ENCODE assay signal across 9 mouse cellular contexts in the genomic region with DNA sequence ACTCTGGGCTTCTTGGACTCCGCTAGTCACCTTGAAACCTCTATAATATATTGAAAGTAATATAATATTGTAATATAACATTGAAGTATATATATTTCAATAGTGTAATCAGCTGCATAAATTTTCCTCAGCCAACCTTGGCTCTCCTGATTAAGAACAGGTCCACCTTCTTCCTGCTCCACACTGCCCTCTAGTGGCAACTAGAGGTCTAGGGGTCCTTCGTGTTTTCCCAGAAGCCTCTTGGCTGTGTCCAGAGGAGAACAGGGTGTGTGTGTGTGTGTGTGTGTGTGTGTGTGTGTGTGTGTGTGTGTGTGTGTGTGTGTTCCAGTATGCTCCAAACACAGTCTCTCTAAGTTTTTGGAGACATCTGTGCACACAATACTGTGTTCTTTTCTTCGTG. TPM values are rescaled to one million over a fixed set of nuclear protein-coding genes. Genes with fewer than 3 reads are reported as not detected.
A peak's percentile ranks its signal among the peaks of the same experiment; 100 is the strongest.
DNase-seq lines count a peak whose midpoint lies in the region; ATAC-seq and TF ChIP-seq lines count a peak whose summit lies in the region.
"Had no signal": no experiment of that assay in that cellular context is flagged by ENCODE, and none has a peak within 500 bp of the region (broad histone marks: within the 10 kb centered on the region; RNA-seq: fewer than 3 reads in every experiment).

No protein-coding gene starts in this region.

- H3K4me2 ChIP-seq in forebrain, embryonic 15.5 days (replicated peaks), result no peak overlapping the region
- H3K4me2 ChIP-seq in heart, postnatal 0 days (ENCODE audit: low read depth, low read length), result no peak overlapping the region
- H3K4me2 ChIP-seq in midbrain, embryonic 13.5 days (replicated peaks), result no peak overlapping the region
- H3K4me2 ChIP-seq: limb, embryonic 15.5 days had no signal

- WGBS in forebrain, embryonic 10.5 days, result 48% methylated on average over 3 of the region's 3 CpGs
- WGBS in forebrain, embryonic 15.5 days, result 42% methylated on average over 3 of the region's 3 CpGs
- WGBS in heart, postnatal 0 days, result 47% methylated on average over 3 of the region's 3 CpGs
- WGBS in midbrain, embryonic 13.5 days, result 48% methylated on average over 3 of the region's 3 CpGs
- 61% methylated on average over 3 of the region's 3 CpGs for WGBS in spleen, adult 2 months

- H3K4me3 ChIP-seq in forebrain, embryonic 10.5 days, result no peak overlapping the region
- H3K4me3 ChIP-seq in forebrain, embryonic 15.5 days, result no peak overlapping the region
- H3K4me3 ChIP-seq in heart, postnatal 0 days (ENCODE audit: low read depth, low read length), result no peak overlapping the region
- no peak overlapping the region for H3K4me3 ChIP-seq in midbrain, embryonic 13.5 days (replicated peaks)
- no peak overlapping the region for H3K4me3 ChIP-seq in spleen, adult 2 months (ENCODE audit: extremely low read depth, insufficient read depth, insufficient read length)
- H3K4me3 ChIP-seq: limb, embryonic 15.5 days had no signal

- TF ChIP-seq POLR2A in spleen, adult 2 months (IDR thresholded peaks at IDR 0.05; ENCODE audit: low read depth, low read length), result no peak

- H3K27me3 ChIP-seq in forebrain, embryonic 10.5 days (ENCODE audit: poor library complexity, severe bottlenecking), result peaks cover 26% of the 10 kb centered on the region
- H3K27me3 ChIP-seq in forebrain, embryonic 15.5 days, result no peaks in the 10 kb centered on the region
- H3K27me3 ChIP-seq in heart, postnatal 0 days (ENCODE audit: control insufficient read depth, insufficient read depth, low read length), result no peaks in the 10 kb centered on the region
- peaks cover 4% of the 10 kb centered on the region; the same call in 1 of the 2 replicates for H3K27me3 ChIP-seq in midbrain, embryonic 13.5 days
- no peaks in the 10 kb centered on the region for H3K27me3 ChIP-seq in spleen, adult 2 months (ENCODE audit: control insufficient read depth, insufficient read depth, low read length)
- H3K27me3 ChIP-seq: limb, embryonic 15.5 days had no signal

- H3K4me1 ChIP-seq in forebrain, embryonic 10.5 days, result peaks cover 21% of the 10 kb centered on the region
- no peaks in the 10 kb centered on the region for H3K4me1 ChIP-seq in forebrain, embryonic 15.5 days
- peaks cover 13% of the 10 kb centered on the region for H3K4me1 ChIP-seq in heart, postnatal 0 days (ENCODE audit: control insufficient read depth, insufficient read depth)
- H3K4me1 ChIP-seq in midbrain, embryonic 13.5 days (replicated peaks), result peaks cover 4% of the 10 kb centered on the region; the same call in 1 of the 2 replicates
- peaks cover 4% of the 10 kb centered on the region; the same call in 1 of the 2 replicates for H3K4me1 ChIP-seq in spleen, adult 2 months (ENCODE audit: control insufficient read depth, insufficient read depth, insufficient read length)

- H3K9me3 ChIP-seq in forebrain, embryonic 10.5 days, result no peaks in the 10 kb centered on the region
- H3K9me3 ChIP-seq in forebrain, embryonic 15.5 days, result no peaks in the 10 kb centered on the region
- no peaks in the 10 kb centered on the region for H3K9me3 ChIP-seq in heart, postnatal 0 days (replicated peaks; ENCODE audit: control insufficient read depth, low read length)
- H3K9me3 ChIP-seq in midbrain, embryonic 13.5 days, result no peaks in the 10 kb centered on the region
- H3K9me3 ChIP-seq: limb, embryonic 15.5 days had no signal

- no peak for TF ChIP-seq EP300 in heart, postnatal 0 days (IDR thresholded peaks at IDR 0.05; ENCODE audit: low read depth)

- no peak for ATAC-seq in forebrain, embryonic 15.5 days (replicated peaks)
- ATAC-seq in heart, postnatal 0 days (ENCODE audit: insufficient read depth, low read depth), result peak; percentile 28; the same call in 1 of the 2 replicates
- ATAC-seq in midbrain, embryonic 13.5 days, result peak; percentile 47; the same call in 1 of the 2 replicates

- H3K36me3 ChIP-seq in forebrain, embryonic 10.5 days (replicated peaks), result no peaks in the 10 kb centered on the region
- no peaks in the 10 kb centered on the region for H3K36me3 ChIP-seq in forebrain, embryonic 15.5 days
- no peaks in the 10 kb centered on the region for H3K36me3 ChIP-seq in heart, postnatal 0 days (replicated peaks; ENCODE audit: control insufficient read depth, insufficient read depth, low read length)
- no peaks in the 10 kb centered on the region for H3K36me3 ChIP-seq in midbrain, embryonic 13.5 days
- H3K36me3 ChIP-seq in spleen, adult 2 months (ENCODE audit: control insufficient read depth, insufficient read depth, low read length), result no peaks in the 10 kb centered on the region
- H3K36me3 ChIP-seq: limb, embryonic 15.5 days had no signal

- peak; percentile 76 for DNase-seq in forebrain, embryonic 10.5 days (ENCODE audit: extremely low spot score, low spot score)
- peak; percentile 63 to 65 for DNase-seq in adrenal gland, adult 18-20 months (ENCODE audit: low spot score in 2 of 2)
- DNase-seq in embryo, embryonic 9.5 days (ENCODE audit: extremely low spot score), result peak; percentile 79
- no peak for DNase-seq in heart, postnatal 0 days (ENCODE audit: low spot score)
- DNase-seq in layer of hippocampus, adult 8-10 months (ENCODE audit: low spot score in 2 of 2), result peak; percentile 39 to 59
- peak; percentile 62 to 65 for DNase-seq in spleen, adult 2 months (ENCODE audit: low read depth in 1 of 2, low spot score in 2 of 2)

- H3K27ac ChIP-seq in forebrain, embryonic 10.5 days, result no peak overlapping the region
- H3K27ac ChIP-seq in forebrain, embryonic 15.5 days (replicated peaks), result no peak overlapping the region
- H3K27ac ChIP-seq in heart, postnatal 0 days (ENCODE audit: low read depth), result peak overlapping the region; percentile 57
- H3K27ac ChIP-seq in midbrain, embryonic 13.5 days, result no peak overlapping the region
- H3K27ac ChIP-seq in spleen, adult 2 months (ENCODE audit: insufficient read depth, low read length), result no peak overlapping the region
- H3K27ac ChIP-seq: limb, embryonic 15.5 days had no signal

- peak; percentile 93 for TF ChIP-seq CTCF in heart, postnatal 0 days (IDR thresholded peaks at IDR 0.05; ENCODE audit: low read depth)
- peak; percentile 40; the same call in 1 of the 2 replicates for TF ChIP-seq CTCF in spleen, adult 2 months (IDR thresholded peaks at IDR 0.05; ENCODE audit: extremely low read depth, insufficient read depth, insufficient read length, insufficient replicate concordance)

- H3K9ac ChIP-seq in forebrain, embryonic 15.5 days (replicated peaks), result no peak overlapping the region
- H3K9ac ChIP-seq in heart, postnatal 0 days (replicated peaks; ENCODE audit: low read depth, low read length), result no peak overlapping the region
- no peak overlapping the region for H3K9ac ChIP-seq in midbrain, embryonic 13.5 days (replicated peaks)
- H3K9ac ChIP-seq: limb, embryonic 15.5 days had no signal

RNA-seq across cellular contexts. Expression of a gene that starts 8.6 kb away (rescaled TPM):
- 0.55 and 1.3 TPM in 2 replicates for polyA plus RNA-seq in forebrain, embryonic 10.5 days (2016; fragmentation: Nextera tagmentation; extraction: Ambion mirVana)
- 0.45 and 1.3 TPM in 2 replicates for polyA plus RNA-seq in forebrain, embryonic 15.5 days (2015; fragmentation: Nextera tagmentation; extraction: Ambion mirVana)
- total RNA-seq in adrenal gland, adult 18-20 months (2021), result under 1 TPM in 1 of 2 experiments, not detected in 1; 0.26 TPM
- total RNA-seq in heart, postnatal 0 days (2014; rRNA removed; ENCODE audit: low replicate concordance), result 4,186 and 4,592 TPM in 2 replicates
- polyA plus RNA-seq in heart, postnatal 0 days (2015; fragmentation: Nextera tagmentation; extraction: Ambion mirVana), result 4,392 and 4,399 TPM in 2 replicates
- 1 to 10 TPM; 1.5 to 4.1 (median 2.9) TPM for total RNA-seq in layer of hippocampus, adult 8-10 months (2022)
- 0.20 and 0.34 TPM in 2 replicates for polyA plus RNA-seq in midbrain, embryonic 13.5 days (2015; fragmentation: Nextera tagmentation; extraction: Ambion mirVana)
- polyA plus RNA-seq in spleen, adult 2 months (2012; rRNA removed), result 0.80 and 1.3 TPM in 2 replicates

RNA-seq across cellular contexts. Expression of a gene that starts 21.9 kb away (rescaled TPM):
- 20.2 and 21.4 TPM in 2 replicates for polyA plus RNA-seq in forebrain, embryonic 10.5 days (2016; fragmentation: Nextera tagmentation; extraction: Ambion mirVana)
- 15.5 and 16.8 TPM in 2 replicates for polyA plus RNA-seq in forebrain, embryonic 15.5 days (2015; fragmentation: Nextera tagmentation; extraction: Ambion mirVana)
- total RNA-seq in adrenal gland, adult 18-20 months (2021), result 100 to 1,000 TPM in 1 of 2 experiments, 10 to 100 TPM in 1; 35.0 to 166 TPM
- total RNA-seq in heart, postnatal 0 days (2014; rRNA removed; ENCODE audit: low replicate concordance), result 87.5 and 130 TPM in 2 replicates
- polyA plus RNA-seq in heart, postnatal 0 days (2015; fragmentation: Nextera tagmentation; extraction: Ambion mirVana), result 65.5 and 67.2 TPM in 2 replicates
- 10 to 100 TPM; 12.4 to 15.9 (median 15.0) TPM for total RNA-seq in layer of hippocampus, adult 8-10 months (2022)
- polyA plus RNA-seq in midbrain, embryonic 13.5 days (2015; fragmentation: Nextera tagmentation; extraction: Ambion mirVana), result 12.5 and 14.8 TPM in 2 replicates
- 17.5 and 18.9 TPM in 2 replicates for polyA plus RNA-seq in spleen, adult 2 months (2012; rRNA removed)

RNA-seq across cellular contexts. Expression of a gene that starts 30.6 kb away (rescaled TPM):
- polyA plus RNA-seq in forebrain, embryonic 10.5 days (2016; fragmentation: Nextera tagmentation; extraction: Ambion mirVana), result 3.1 and 3.7 TPM in 2 replicates
- 0.33 and 0.37 TPM in 2 replicates for polyA plus RNA-seq in forebrain, embryonic 15.5 days (2015; fragmentation: Nextera tagmentation; extraction: Ambion mirVana)
- total RNA-seq in adrenal gland, adult 18-20 months (2021), result under 1 TPM in 1 of 2 experiments, not detected in 1; 0.33 TPM
- total RNA-seq in heart, postnatal 0 days (2014; rRNA removed; ENCODE audit: low replicate concordance), result 4.4 and 32.9 TPM in 2 replicates
- 9.1 and 11.1 TPM in 2 replicates for polyA plus RNA-seq in heart, postnatal 0 days (2015; fragmentation: Nextera tagmentation; extraction: Ambion mirVana)
- total RNA-seq in layer of hippocampus, adult 8-10 months (2022), result 1 to 10 TPM; 1.0 to 2.0 (median 1.0) TPM
- polyA plus RNA-seq in midbrain, embryonic 13.5 days (2015; fragmentation: Nextera tagmentation; extraction: Ambion mirVana), result 0.36 and 0.37 TPM in 2 replicates
- 3.1 and 5.1 TPM in 2 replicates for polyA plus RNA-seq in spleen, adult 2 months (2012; rRNA removed)

RNA-seq across cellular contexts. Expression of a gene that starts 48.4 kb away (rescaled TPM):
- 0.45 TPM in 1 of 2 replicates, not detected in the other for polyA plus RNA-seq in forebrain, embryonic 10.5 days (2016; fragmentation: Nextera tagmentation; extraction: Ambion mirVana)
- polyA plus RNA-seq in forebrain, embryonic 15.5 days (2015; fragmentation: Nextera tagmentation; extraction: Ambion mirVana), result 0.75 and 5.7 TPM in 2 replicates
- 1 to 10 TPM; 1.3 to 2.2 TPM for total RNA-seq in adrenal gland, adult 18-20 months (2021)
- total RNA-seq in heart, postnatal 0 days (2014; rRNA removed; ENCODE audit: low replicate concordance), result 1,865 and 1,929 TPM in 2 replicates
- 13,184 and 14,025 TPM in 2 replicates for polyA plus RNA-seq in heart, postnatal 0 days (2015; fragmentation: Nextera tagmentation; extraction: Ambion mirVana)
- total RNA-seq in layer of hippocampus, adult 8-10 months (2022), result 1 to 10 TPM; 2.7 to 6.2 (median 3.1) TPM
- polyA plus RNA-seq in midbrain, embryonic 13.5 days (2015; fragmentation: Nextera tagmentation; extraction: Ambion mirVana), result 0.26 and 0.55 TPM in 2 replicates
- polyA plus RNA-seq in spleen, adult 2 months (2012; rRNA removed), result 0.52 and 0.75 TPM in 2 replicates

Comparison
In these comparisons a context has a peak if more than half of its experiments do, and no peak if none do; other contexts are left out.
1. RNA of a gene that starts 8.6 kb away (polyA plus RNA-seq): 4,392 to 4,399 TPM in heart, postnatal 0 days; 0.80 to 1.3 TPM in spleen, adult 2 months, 0.45 to 1.3 TPM in forebrain, embryonic 15.5 days, 0.55 to 1.3 TPM in forebrain, embryonic 10.5 days and 0.20 to 0.34 TPM in midbrain, embryonic 13.5 days; every median in the first group is over 1,000 times any median in the second.